Mouse (Mus musculus) kidney, adult 2 months (tissue): ENCODE data around the gene Gabbr2.

Experiments used
- CTCF ChIP-seq: fragments of 200-500 bp; conservative IDR thresholded peaks from 2 replicates; pipeline ENCODE4 v1.5.1; 2011; ENCODE audit warnings: low read depth, mild to moderate bottlenecking, control low read depth, low read length, moderate library complexity, mixed read lengths; ENCODE audit not compliant: insufficient read depth, insufficient read length
- POLR2A ChIP-seq: fragments of 200-500 bp; IDR thresholded peaks from one replicate; pipeline ENCODE4 v1.6.1; 2011; ENCODE audit warnings: low read depth, low read length, control low read depth

DNA sequence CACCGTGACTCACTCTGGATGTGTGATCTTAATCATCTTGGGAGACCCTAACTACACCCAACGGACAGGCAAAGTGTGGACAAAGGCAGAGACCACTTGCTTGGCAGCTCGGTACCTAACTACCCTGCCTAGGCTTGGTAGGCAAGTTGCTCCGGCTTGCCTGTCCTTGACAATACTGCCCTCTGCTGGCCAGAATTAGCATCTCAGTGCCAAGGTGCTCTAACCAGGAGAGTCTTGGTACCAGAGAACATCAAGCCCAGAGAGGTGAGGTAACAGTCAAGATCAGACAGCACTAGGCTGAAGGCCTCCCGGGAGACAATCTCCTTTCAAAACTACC is 45.6 kb upstream of the Gabbr2 start:
- TF ChIP-seq POLR2A (no peak), CTCF (peak; percentile 99)
